Mouse (Mus musculus) monocyte, adult 5-6 weeks (primary cell): ENCODE results near the gene Rras2. TPM values are rescaled to one million over a fixed set of nuclear protein-coding genes. Genes with fewer than 3 reads are reported as not detected.

ENCODE experiments used
- ATAC-seq: fragments of 153-309, 156-312 bp; replicated peaks from 2 replicates; pipeline ENCODE4 v1.8.0; 2017; ENCODE audit warnings: mild to moderate bottlenecking; ENCODE audit not compliant: low TSS enrichment, insufficient number of reproducible peaks, severe bottlenecking, poor library complexity, low FRiP score
- total RNA-seq: library from RNA; stranded (forward); fragments of 200-1000, 200-491, 200-594 nt; gene quantifications from 3 replicates; pipeline ENCODE4 v1.2.3, GENCODE M21; 2017

Rras2 gene
- total RNA-seq, 1 experiment from 2014 or later = 17.4 TPM

DNA sequence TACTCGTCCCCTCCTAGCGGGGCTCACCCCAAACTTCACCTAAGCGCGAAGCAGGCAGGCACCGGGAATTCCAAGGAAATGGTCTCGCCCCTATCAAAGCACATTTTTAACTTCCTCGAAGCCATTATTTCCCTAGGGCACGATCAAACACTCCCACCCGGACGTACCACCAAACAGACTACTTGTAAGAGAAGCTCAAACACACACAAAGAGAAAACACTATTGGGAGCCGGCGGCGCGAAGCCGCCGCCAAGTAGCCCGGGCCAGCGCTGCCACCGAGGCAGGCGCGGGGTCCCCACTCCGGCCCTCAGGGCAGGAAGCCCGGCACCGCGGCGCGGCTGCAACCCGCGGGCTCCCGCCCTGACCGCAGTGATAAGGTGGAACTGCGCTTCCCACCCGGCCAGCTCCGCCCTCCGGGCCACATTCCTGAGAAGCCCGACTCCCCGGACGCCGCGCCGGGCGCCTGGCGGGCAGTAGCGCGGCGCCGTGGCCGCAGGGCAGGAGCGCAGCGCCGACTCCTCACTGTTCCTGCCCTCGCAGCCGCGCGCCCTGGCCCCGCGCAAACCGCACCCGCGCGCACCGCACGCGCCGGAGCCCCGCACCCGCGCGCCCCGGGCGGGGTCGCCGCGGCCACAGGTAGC, 750 bp downstream of the Rras2 start:
- ATAC-seq = no peak

DNA sequence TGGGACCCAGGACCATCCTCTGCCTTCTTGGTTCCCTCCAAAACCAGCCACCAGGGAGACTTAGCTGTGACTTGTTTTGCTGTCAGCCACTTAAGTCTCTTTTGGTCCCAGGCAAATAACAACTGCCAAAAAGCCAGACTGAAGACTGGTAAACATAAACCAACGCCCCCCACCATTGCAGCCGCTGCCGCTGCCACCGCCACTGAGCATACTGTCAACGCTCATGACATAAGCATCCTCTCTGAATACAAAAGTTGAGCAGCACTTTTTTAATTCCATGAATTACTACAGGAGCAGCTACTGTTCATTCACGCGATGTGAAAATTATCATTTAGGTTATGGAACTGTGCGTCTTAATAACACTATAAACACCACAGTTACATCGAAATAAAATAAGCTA, 1.6 kb downstream of the Rras2 start:
- ATAC-seq = no peak

DNA sequence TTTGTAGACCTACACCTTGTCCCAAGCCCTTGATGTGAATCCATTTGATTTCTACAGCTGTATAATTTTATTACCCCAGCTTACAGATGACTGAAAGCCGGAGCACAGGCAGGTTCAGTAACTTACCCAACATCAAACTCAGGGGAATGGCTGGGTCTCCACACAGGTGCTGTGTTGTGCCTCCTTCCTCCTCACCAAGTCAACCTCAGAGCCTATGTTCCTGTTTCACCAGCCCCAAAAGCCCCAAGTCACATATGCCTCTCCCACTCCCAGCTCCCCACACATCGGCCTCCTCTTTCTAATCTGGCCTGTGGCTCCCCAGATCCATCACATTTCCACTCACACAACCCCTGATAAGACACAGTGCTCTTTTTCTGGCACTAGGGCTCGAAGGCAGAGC, 2.6 kb downstream of the Rras2 start:
- no peak for ATAC-seq

DNA sequence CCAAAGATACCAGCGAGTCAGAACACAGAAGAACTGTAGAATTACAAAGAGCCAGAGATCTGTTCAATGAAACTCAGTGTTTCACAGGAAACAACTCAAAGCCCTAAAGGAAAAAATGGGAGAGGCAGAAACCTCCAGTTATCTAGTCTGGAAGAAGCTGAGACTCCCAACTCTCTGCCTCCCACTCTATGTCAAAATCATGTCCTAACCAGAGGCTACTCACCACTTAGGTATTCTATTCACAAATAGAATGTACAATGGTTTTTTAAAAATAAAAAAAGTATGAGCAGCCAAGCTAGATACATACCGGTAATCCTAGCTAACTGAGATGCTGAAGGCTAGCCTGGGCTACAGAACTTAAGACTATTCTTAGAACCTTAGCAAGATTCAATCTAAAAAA, 3.3 kb downstream of the Rras2 start:
- no peak for ATAC-seq

DNA sequence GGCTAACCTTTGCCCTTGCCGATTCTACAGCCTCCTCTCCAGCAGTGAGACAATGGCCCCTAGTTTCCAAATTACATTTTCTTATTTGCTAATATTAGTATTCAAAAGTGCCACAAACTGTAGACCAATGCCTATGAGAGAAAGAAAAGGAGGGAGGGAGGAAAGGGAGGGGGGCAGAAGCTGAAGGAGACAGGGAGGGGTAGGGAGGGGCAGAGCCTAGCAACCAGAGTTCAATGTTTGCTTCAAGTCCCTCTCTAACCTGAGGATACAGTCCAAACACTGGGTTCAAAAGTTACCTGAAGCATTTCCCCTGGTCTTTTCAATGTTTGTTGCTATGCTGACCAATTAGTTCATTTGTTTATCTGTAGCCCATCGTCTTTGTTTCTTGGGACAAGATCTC, 7.1 kb downstream of the Rras2 start:
- no peak for ATAC-seq

DNA sequence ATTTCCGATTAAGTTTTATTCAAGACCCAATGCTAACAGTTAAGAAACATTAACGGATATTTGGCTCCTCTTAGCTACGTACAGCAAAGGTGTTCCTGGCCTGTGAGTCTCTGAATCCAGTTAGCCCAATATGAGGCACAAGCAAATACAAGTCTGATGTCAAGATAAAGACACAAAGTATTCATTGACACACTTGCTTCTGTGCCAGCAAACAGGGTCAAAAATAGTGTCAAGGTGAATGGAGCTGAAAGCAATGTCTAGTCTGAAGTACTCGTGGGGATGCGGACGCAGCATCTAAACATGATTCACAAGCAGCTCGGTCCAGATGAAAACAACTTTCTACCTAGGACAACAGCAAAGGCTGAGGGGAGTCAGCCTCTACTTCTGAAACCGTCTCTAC, 11.7 kb downstream of the Rras2 start:
- ATAC-seq = no peak

DNA sequence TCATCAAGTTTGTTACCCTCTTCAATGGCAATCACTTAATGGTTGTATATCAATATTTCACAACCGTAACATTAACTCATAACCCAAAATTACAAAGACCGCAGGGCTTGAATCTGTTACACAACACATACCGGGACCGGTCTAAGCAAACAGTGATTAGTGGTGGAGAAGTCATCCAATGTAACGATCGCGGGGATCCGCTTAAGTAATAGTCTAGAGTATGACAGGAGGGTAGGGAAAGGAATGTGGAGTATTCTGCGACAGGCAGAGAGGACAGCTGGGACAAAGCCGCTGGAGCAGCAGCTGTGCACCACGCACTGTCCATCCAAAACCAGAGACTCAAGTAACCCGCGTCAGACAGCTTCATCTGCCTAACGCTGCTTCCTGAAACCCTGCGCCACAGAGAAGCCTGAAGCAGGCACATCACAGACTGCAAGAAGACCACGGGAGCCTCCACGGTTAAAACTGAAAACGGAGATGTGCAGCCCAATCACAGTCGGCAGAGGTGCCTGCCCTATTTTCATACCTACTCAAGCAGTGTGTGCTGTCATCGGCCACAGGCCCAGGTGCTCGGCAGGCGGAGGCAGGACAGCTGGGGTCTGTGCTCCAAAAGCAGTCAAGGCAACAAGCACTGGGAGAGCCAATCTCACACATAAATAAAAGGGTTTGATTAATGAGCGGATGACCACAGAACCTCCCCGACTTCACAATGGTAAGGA, 13.8 kb downstream of the Rras2 start:
- no peak for ATAC-seq

DNA sequence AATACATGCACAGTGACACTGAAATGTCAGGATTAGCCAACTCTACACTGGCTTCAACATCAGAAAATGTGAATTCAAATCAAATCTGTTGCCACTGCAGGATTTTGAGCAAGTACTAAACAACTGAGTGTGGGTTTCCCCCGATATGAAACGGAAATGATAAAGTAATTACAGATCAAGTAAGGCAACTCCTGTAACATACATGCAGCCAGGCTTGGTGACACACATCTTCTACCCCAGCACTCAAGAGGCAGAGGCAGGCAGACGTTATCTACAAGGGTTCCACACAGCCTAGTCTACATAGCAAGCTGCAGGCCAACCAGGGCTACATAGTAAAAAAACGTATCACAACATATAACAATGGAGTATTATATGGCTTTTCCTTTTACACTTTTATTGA, 14.4 kb downstream of the Rras2 start:
- ATAC-seq = no peak

DNA sequence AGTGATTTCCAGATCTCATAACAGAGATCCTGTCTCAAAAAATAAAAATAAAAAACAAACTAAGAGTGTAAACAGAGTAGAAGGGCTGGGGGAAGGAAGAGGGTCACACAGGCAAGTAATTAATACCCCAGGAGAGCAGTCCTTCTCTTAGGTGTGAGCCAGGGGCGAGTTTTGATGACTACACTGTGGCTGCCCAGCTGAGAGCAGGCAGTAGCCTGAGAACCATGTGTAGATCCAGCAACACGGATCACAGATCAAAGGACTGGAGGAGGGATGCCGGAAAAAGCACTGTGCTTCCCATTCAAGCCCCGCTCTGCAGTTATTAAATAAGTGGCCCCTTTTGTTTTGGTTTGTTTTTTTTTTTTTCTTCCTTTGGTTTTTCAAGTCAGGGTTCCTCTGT, 15.0 kb downstream of the Rras2 start:
- ATAC-seq = no peak

DNA sequence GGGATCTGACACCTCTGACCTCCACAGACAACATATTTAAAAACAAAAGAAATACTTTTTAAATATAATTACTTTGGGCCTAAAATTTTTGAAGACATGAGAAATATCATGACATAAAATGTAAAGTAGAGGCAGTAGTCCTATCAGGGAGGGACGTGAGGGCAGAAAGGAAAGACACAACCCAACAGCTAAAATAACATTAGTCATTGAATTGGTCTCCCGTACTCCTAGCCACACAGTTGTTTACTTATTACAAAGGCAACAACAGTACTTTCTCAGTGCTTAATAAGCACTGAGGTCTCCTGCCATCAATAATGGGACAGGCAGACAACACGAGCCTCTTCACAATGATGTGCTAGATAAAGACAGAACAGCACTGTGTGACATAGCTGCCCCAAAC, 16.2 kb downstream of the Rras2 start:
- no peak for ATAC-seq

DNA sequence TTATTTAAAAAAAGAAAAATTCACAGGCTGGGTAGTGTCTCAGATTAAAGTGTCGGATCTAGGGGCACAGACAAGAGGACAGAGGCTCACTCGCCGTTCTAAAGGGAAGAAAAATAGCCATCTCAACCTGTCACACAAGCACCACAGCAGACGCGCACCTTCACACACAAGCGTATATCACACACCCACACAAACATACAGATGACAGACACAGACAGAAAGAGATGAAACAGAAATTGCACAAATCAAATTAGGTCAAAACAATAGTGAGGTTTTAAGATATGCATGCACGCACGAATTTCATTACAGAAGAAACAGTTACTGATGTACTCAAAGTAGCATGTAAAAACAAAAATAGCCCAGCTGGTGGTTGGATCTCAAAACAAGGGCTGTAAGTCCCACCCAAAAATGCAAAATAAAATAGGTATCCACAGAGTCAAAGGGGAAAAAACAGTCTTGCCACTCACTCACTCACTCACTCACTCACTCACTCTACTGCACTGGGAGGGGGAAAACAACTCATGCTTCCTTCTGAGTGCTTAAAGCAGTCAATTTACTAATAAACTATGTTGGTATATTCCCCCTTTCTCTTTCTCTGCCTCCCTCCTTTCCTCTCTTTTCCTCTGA, 23.9 kb downstream of the Rras2 start:
- no peak; the same call in 1 of the 2 replicates for ATAC-seq

DNA sequence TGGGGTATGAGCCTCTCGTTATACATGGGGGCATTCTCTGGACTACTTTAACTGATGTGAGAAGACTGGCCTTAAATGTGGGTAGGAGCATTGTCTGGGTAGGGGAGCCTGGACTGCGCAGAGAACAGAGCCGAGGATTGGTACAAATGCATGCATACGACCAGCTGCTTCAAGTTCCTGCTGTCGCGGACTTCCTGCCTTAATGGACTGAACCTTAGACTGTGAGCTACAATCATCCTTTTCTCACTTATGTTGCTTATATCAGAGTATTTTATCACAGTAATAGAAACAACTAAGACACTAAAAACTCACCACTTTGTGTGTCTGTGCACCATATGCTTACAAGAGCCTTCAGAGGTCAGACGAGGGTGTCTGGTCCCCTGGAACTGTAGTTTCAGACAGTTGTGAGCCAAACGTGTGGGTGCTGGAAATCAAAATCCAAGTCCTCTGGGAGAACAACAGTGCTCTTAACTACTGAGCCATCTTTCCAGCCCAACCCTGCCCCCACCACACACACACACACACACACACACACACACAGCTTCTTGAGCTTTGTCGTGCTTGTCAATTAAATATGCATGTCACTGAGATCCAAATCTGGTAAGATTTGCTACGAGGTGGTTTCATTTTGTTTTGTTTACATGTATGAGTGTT, 26.6 kb downstream of the Rras2 start:
- ATAC-seq = no peak

DNA sequence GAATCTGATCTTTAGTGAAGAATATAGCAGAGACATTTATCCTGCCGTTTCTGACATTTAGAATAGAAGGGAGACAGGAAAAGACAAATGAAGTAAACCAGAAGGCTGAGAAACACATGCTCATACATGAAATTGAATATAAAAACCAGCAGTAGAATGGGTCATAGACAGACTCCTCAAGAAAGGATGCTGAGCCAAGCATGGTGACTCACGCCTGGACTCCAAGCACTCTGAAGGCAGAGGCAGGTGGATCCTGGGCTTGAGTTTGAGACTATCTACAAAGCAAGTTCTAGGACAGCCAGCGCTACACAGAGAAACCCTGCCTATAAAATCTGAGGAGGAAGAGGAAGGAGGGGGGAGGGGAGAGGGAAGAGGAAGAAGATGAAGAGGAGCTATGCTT, 27.4 kb downstream of the Rras2 start:
- ATAC-seq = no peak

DNA sequence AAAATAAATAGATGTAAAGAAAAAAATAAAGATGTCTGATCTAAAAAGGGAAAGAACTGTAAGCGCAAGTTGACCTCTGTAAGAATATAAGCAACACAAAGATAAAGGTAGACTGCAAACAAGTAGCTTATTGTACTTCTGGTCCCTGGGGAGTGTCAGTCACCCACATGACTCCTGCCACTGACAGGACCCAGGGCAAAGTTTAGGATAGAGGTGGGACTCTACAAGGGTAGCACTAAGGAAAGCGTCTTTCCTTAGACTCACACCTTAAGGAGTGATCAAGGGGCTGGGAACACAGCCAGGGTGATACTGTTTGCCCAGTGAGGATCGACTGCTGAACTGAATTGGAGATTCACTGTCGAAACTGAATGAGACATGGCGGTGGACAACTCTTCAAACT, 28.7 kb downstream of the Rras2 start:
- ATAC-seq = no peak

DNA sequence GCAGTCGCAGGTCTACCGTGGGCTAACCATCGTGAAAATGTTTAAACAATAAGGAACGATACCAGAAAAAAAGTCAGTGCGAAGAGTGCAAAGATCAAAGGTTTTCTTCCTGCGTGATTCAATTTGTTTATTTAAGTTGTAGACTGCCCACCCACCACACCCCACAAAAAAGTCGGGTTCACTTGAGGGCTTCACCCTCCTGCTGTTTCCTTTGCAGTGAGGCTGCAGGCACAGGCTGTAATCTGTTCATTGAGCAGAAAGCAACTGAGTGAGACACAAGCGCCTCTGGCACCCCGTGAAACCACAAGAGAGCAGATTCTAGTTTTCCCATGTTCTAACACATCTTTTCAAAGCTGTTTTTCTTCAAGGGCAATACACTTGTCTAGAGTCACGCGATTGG, 29.6 kb downstream of the Rras2 start:
- 0 out of 2 replicates have a peak, but pooled peaks have one; percentile 24 for ATAC-seq

DNA sequence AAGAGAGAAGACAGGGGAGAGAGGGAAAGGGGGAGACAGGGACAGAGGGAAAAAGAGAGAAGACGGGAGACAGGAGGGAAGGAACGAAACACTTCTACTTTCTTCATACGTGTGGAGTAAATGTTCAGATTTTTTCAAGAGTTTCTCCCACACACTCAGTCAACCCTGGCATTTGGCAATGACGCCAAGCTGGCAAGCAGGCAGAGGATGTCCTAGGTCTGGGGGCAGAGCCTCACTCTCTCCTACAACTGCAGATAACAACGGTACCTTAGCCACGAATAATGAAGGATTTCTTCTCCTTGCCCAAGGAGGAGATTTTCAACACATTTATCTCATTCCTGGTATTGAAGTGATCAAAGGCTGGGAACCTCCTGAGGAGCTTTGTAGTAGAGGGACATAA, 30.2 kb downstream of the Rras2 start:
- no peak for ATAC-seq

DNA sequence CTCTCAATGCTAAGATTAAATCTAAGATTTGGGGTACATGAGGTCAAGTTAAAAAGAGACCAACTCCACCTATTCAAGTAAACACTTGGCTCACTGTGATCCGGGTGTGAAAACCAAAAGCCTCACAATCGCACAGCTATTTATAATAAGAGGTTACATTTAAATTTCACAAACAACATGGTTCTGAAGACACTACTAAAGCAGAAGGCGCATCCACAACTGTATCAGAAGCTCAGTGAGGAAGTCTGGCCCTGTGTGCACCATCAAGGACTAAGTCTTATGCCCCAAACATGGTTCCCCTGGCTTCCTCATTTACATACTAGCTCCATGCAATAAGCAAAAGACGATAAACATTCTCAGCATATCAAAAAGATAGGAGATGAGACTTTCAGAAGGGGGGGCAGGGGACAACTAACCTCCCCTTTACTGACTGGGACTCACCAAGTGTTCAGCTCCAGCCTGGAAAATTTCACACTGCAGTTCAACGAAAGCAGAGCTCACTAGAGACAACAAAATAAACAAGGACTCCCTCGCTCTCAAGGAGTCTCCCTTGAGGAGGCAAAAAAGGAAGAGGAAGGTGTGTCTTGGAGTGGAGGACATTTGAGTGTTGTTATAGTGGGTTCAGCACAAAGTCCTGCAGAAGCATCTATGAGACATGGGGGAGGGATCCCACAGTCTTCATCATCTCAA, 31.4 kb downstream of the Rras2 start:
- no peak for ATAC-seq

DNA sequence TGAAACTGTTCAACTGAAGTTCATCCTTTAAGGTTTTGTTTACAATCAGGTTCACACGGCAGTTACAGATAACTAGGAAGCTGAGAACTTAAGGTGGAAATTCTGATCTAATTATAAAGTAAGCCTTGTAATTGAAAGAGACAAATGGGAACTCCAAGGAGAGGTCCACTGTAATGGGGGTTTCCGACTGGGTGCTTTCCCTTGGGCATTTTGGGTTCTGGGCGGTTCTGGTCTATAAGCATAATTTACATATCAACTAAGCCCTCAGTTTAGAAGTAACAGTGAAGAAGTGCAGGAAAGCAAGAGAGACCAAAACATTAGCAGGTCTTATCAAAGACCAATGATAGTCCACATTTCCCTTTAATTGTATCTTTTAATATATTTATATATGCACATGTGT, 33.8 kb downstream of the Rras2 start:
- ATAC-seq = no peak

DNA sequence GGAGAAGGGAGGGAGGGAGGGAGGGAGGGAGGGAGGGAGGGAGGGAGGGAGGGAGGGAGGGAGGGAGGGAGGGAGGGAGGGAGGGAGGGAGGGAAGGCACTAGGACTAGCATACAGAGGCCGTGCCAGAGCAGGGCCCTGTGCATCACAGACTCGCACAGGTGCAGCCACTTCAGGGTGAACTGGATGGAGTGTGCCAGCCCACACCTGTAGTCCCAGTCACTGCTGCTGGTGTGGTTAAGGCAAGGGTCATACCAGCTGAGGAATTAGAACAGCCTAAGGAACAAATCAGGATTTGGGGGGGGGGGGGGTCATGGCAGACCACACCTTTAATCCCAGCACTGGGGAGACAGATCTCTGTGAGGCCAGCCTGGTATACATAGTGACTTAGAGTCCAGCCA, 34.5 kb downstream of the Rras2 start:
- ATAC-seq = no peak
